Mouse (Mus musculus) testis, postnatal 10 days (tissue): ENCODE results near the gene Vmn1r45.
"Not testable (repeated sequence)": the region's sequence is repeated elsewhere in the genome, so short reads cannot be mapped to it uniquely, and the experiment has no call there.

Source experiments
- DNase-seq: peaks from one replicate; pipeline ENCODE4 v3.0.0; 2021; ENCODE audit warnings: low spot score

Gene Vmn1r45

GRCm38 (mm10) chr6:89940498-89940897, at the start of gene Vmn1r45:
Gene Vmn1r45, minus strand, starts transcription at chr6:89940598.
- not testable (repeated sequence) for DNase-seq

GRCm38 (mm10) chr6:89985989-89986388, 45.6 kb upstream of the Vmn1r45 start:
- DNase-seq, result no peak

- DNase-seq, result no peak
These were observed 28.6 kb upstream of the Vmn1r45 start, which contains the start of gene Vmn1r46 for GRCm38 (mm10) chr6:89969013-89969412. Gene Vmn1r46, plus strand, starts transcription at chr6:89969313.

- no peak for DNase-seq
These were observed 25.9 kb upstream of the Vmn1r45 start for GRCm38 (mm10) chr6:89966341-89966740.

GRCm38 (mm10) chr6:89953556-89953955, 13.2 kb upstream of the Vmn1r45 start:
- no peak for DNase-seq

- no peak for DNase-seq
These were observed 528 bp upstream of the Vmn1r45 start for GRCm38 (mm10) chr6:89940926-89941325.

- no peak for DNase-seq
These were observed 56.6 kb downstream of the Vmn1r45 start for GRCm38 (mm10) chr6:89883812-89884211.

- DNase-seq, result no peak
These were observed 57.0 kb downstream of the Vmn1r45 start, which contains the start of gene Vmn1r44 for GRCm38 (mm10) chr6:89883360-89883759. Gene Vmn1r44, plus strand, starts transcription at chr6:89883660.
